Mouse (Mus musculus): ENCODE measurements around the gene Armc2. TPM values are rescaled to one million over a fixed set of nuclear protein-coding genes. Genes with fewer than 3 reads are reported as not detected.

The Armc2 gene
- polyA plus RNA-seq, 1 experiment, result 1.2 TPM

GRCm38 (mm10) chr10:41980772-41981383 lies 37.4 kb downstream of the Armc2 start:
- Histone ChIP-seq H3K4me3 (ENCODE audit: low read depth, low read length) (no peak overlapping the region), H3K36me3 (ENCODE audit: control insufficient read depth, insufficient read depth, low read length, poor library complexity, severe bottlenecking) (no peaks in the 10 kb centered on the region), H3K27me3 (ENCODE audit: control insufficient read depth, insufficient read depth, low read length, poor library complexity, severe bottlenecking) (no peaks in the 10 kb centered on the region), H3K9ac (ENCODE audit: low read depth, poor library complexity, severe bottlenecking) (no peak overlapping the region), H3K27ac (ENCODE audit: insufficient read depth, low read length) (no peak overlapping the region), H3K4me1 (ENCODE audit: control insufficient read depth, insufficient read depth, low read length) (no peaks in the 10 kb centered on the region), H3K9me3 (replicated peaks; ENCODE audit: control insufficient read depth, insufficient read depth, low read length, poor library complexity, severe bottlenecking) (no peaks in the 10 kb centered on the region)
- TF ChIP-seq CTCF (IDR thresholded peaks at IDR 0.05; ENCODE audit: low read depth, low read length) (peak; percentile 30), POLR2A (IDR thresholded peaks at IDR 0.05; ENCODE audit: insufficient read depth, low read length) (no peak)

- no peaks in the 10 kb centered on the region for H3K9me3 ChIP-seq (replicated peaks; ENCODE audit: control insufficient read depth, insufficient read depth, low read length, poor library complexity, severe bottlenecking)
- no peaks in the 10 kb centered on the region for H3K36me3 ChIP-seq (ENCODE audit: control insufficient read depth, insufficient read depth, low read length, poor library complexity, severe bottlenecking)
- TF ChIP-seq EP300 (IDR thresholded peaks at IDR 0.05; ENCODE audit: insufficient read depth, low read depth, low read length) (no peak), POLR2A (IDR thresholded peaks at IDR 0.05; ENCODE audit: insufficient read depth, low read length) (no peak), CTCF (IDR thresholded peaks at IDR 0.05; ENCODE audit: low read depth, low read length) (no peak)
Measured at GRCm38 (mm10) chr10:41978403-41979234, 39.6 kb downstream of the Armc2 start.

GRCm38 (mm10) chr10:41972676-41973075 lies 45.6 kb downstream of the Armc2 start:
- no peak overlapping the region for H3K27ac ChIP-seq (ENCODE audit: insufficient read depth, low read length)
- H3K36me3 ChIP-seq (ENCODE audit: control insufficient read depth, insufficient read depth, low read length, poor library complexity, severe bottlenecking), result no peaks in the 10 kb centered on the region
- no peaks in the 10 kb centered on the region for H3K27me3 ChIP-seq (ENCODE audit: control insufficient read depth, insufficient read depth, low read length, poor library complexity, severe bottlenecking)
- H3K4me3 ChIP-seq (ENCODE audit: low read depth, low read length), result no peak overlapping the region
- no peaks in the 10 kb centered on the region for H3K9me3 ChIP-seq (replicated peaks; ENCODE audit: control insufficient read depth, insufficient read depth, low read length, poor library complexity, severe bottlenecking)
- no peak overlapping the region for H3K9ac ChIP-seq (ENCODE audit: low read depth, poor library complexity, severe bottlenecking)
- no peaks in the 10 kb centered on the region for H3K4me1 ChIP-seq (ENCODE audit: control insufficient read depth, insufficient read depth, low read length)
- no peak for TF ChIP-seq POLR2A (IDR thresholded peaks at IDR 0.05; ENCODE audit: insufficient read depth, low read length)
- TF ChIP-seq CTCF (IDR thresholded peaks at IDR 0.05; ENCODE audit: low read depth, low read length), result no peak
- no peak for TF ChIP-seq EP300 (IDR thresholded peaks at IDR 0.05; ENCODE audit: insufficient read depth, low read depth, low read length)

More at GRCm38 (mm10) chr10:41978403-41979234, 39.6 kb downstream of the Armc2 start:
- Histone ChIP-seq H3K27me3 (ENCODE audit: control insufficient read depth, insufficient read depth, low read length, poor library complexity, severe bottlenecking) (no peaks in the 10 kb centered on the region), H3K4me1 (ENCODE audit: control insufficient read depth, insufficient read depth, low read length) (no peaks in the 10 kb centered on the region), H3K9ac (ENCODE audit: low read depth, poor library complexity, severe bottlenecking) (no peak overlapping the region), H3K27ac (ENCODE audit: insufficient read depth, low read length) (no peak overlapping the region), H3K4me3 (ENCODE audit: low read depth, low read length) (no peak overlapping the region)

GRCm38 (mm10) chr10:41967915-41968635 lies 50.2 kb downstream of the Armc2 start:
- Histone ChIP-seq H3K4me1 (ENCODE audit: control insufficient read depth, insufficient read depth, low read length) (no peaks in the 10 kb centered on the region), H3K27me3 (ENCODE audit: control insufficient read depth, insufficient read depth, low read length, poor library complexity, severe bottlenecking) (no peaks in the 10 kb centered on the region), H3K9ac (ENCODE audit: low read depth, poor library complexity, severe bottlenecking) (no peak overlapping the region), H3K9me3 (replicated peaks; ENCODE audit: control insufficient read depth, insufficient read depth, low read length, poor library complexity, severe bottlenecking) (no peaks in the 10 kb centered on the region), H3K36me3 (ENCODE audit: control insufficient read depth, insufficient read depth, low read length, poor library complexity, severe bottlenecking) (no peaks in the 10 kb centered on the region), H3K4me3 (ENCODE audit: low read depth, low read length) (no peak overlapping the region), H3K27ac (ENCODE audit: insufficient read depth, low read length) (no peak overlapping the region)
- no peak for TF ChIP-seq POLR2A (IDR thresholded peaks at IDR 0.05; ENCODE audit: insufficient read depth, low read length)
- TF ChIP-seq EP300 (IDR thresholded peaks at IDR 0.05; ENCODE audit: insufficient read depth, low read depth, low read length), result no peak
- TF ChIP-seq CTCF (IDR thresholded peaks at IDR 0.05; ENCODE audit: low read depth, low read length), result no peak

GRCm38 (mm10) chr10:41962725-41963124 lies 55.5 kb downstream of the Armc2 start:
- Histone ChIP-seq H3K4me1 (ENCODE audit: control insufficient read depth, insufficient read depth, low read length) (no peaks in the 10 kb centered on the region), H3K27ac (ENCODE audit: insufficient read depth, low read length) (no peak overlapping the region), H3K27me3 (ENCODE audit: control insufficient read depth, insufficient read depth, low read length, poor library complexity, severe bottlenecking) (no peaks in the 10 kb centered on the region), H3K4me3 (ENCODE audit: low read depth, low read length) (no peak overlapping the region), H3K9ac (ENCODE audit: low read depth, poor library complexity, severe bottlenecking) (no peak overlapping the region), H3K9me3 (replicated peaks; ENCODE audit: control insufficient read depth, insufficient read depth, low read length, poor library complexity, severe bottlenecking) (peaks cover 17% of the 10 kb centered on the region), H3K36me3 (ENCODE audit: control insufficient read depth, insufficient read depth, low read length, poor library complexity, severe bottlenecking) (no peaks in the 10 kb centered on the region)
- TF ChIP-seq POLR2A (IDR thresholded peaks at IDR 0.05; ENCODE audit: insufficient read depth, low read length) (no peak), EP300 (IDR thresholded peaks at IDR 0.05; ENCODE audit: insufficient read depth, low read depth, low read length) (no peak), CTCF (IDR thresholded peaks at IDR 0.05; ENCODE audit: low read depth, low read length) (no peak)
